Mouse (Mus musculus): ENCODE data around the gene Mdc1. TPM values are rescaled to one million over a fixed set of nuclear protein-coding genes. Genes with fewer than 3 reads are reported as not detected.

Mdc1 gene
- polyA plus RNA-seq, 1 experiment from 2014 or later, result 20.6 TPM

- peaks cover 11% of the 10 kb centered on the region; the same call in 1 of the 2 replicates for H3K4me1 ChIP-seq (replicated peaks; ENCODE audit: control insufficient read depth, insufficient read depth, low read length)
- no peak overlapping the region for H3K4me2 ChIP-seq (ENCODE audit: low read depth, low read length)
- H3K27me3 ChIP-seq (ENCODE audit: control insufficient read depth, insufficient read depth, low read depth, low read length), result no peaks in the 10 kb centered on the region
- H3K9me3 ChIP-seq (ENCODE audit: control insufficient read depth, low read length), result no peaks in the 10 kb centered on the region
- no peak overlapping the region for H3K4me3 ChIP-seq (ENCODE audit: low read length)
- no peak overlapping the region for H3K27ac ChIP-seq (ENCODE audit: low read length)
- 93% methylated on average over 17 of the region's 17 CpGs for WGBS
- no peak for ATAC-seq (ENCODE audit: low read depth)
- H3K9ac ChIP-seq (ENCODE audit: low read length), result no peak overlapping the region
- peaks cover 45% of the 10 kb centered on the region for H3K36me3 ChIP-seq (ENCODE audit: control insufficient read depth, insufficient read depth, low read length)
Measured at GRCm38 (mm10) chr17:35882924-35883323, 41.6 kb downstream of the Mdc1 start.

DNA sequence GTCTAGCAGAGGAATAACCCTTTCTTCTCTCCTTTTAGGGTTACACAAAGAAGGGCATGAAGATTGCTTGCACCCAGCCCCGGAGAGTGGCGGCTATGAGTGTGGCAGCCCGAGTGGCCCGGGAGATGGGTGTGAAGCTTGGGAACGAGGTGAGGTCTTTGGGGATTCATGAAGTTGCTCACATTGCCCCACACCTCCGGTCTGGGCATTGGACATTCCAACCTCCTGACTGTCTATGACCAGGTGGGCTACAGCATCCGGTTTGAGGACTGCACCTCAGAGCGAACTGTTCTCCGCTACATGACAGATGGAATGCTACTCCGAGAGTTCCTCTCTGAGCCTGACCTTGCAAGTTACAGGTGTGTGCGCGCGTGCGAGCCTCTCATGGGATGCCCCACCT is 42.5 kb downstream of the Mdc1 start:
- no peak for ATAC-seq (ENCODE audit: low read depth)
- Histone ChIP-seq H3K4me2 (ENCODE audit: low read depth, low read length) (no peak overlapping the region), H3K4me3 (ENCODE audit: low read length) (no peak overlapping the region), H3K36me3 (ENCODE audit: control insufficient read depth, insufficient read depth, low read length) (peaks cover 54% of the 10 kb centered on the region), H3K27me3 (ENCODE audit: control insufficient read depth, insufficient read depth, low read depth, low read length) (no peaks in the 10 kb centered on the region), H3K9me3 (ENCODE audit: control insufficient read depth, low read length) (no peaks in the 10 kb centered on the region), H3K4me1 (replicated peaks; ENCODE audit: control insufficient read depth, insufficient read depth, low read length) (peaks cover 11% of the 10 kb centered on the region; the same call in 1 of the 2 replicates), H3K27ac (ENCODE audit: low read length) (no peak overlapping the region), H3K9ac (ENCODE audit: low read length) (no peak overlapping the region)
- WGBS, result 96% methylated on average over 14 of the region's 14 CpGs

GRCm38 (mm10) chr17:35887725-35888124 is 46.4 kb downstream of the Mdc1 start:
- ATAC-seq (ENCODE audit: low read depth), result no peak
- Histone ChIP-seq H3K9me3 (ENCODE audit: control insufficient read depth, low read length) (no peaks in the 10 kb centered on the region), H3K36me3 (ENCODE audit: control insufficient read depth, insufficient read depth, low read length) (peaks cover 75% of the 10 kb centered on the region), H3K4me2 (ENCODE audit: low read depth, low read length) (no peak overlapping the region), H3K27ac (ENCODE audit: low read length) (no peak overlapping the region), H3K27me3 (ENCODE audit: control insufficient read depth, insufficient read depth, low read depth, low read length) (no peaks in the 10 kb centered on the region), H3K4me3 (ENCODE audit: low read length) (no peak overlapping the region), H3K4me1 (replicated peaks; ENCODE audit: control insufficient read depth, insufficient read depth, low read length) (no peaks in the 10 kb centered on the region), H3K9ac (ENCODE audit: low read length) (no peak overlapping the region)
- 77% methylated on average over 10 of the region's 17 CpGs for WGBS

DNA sequence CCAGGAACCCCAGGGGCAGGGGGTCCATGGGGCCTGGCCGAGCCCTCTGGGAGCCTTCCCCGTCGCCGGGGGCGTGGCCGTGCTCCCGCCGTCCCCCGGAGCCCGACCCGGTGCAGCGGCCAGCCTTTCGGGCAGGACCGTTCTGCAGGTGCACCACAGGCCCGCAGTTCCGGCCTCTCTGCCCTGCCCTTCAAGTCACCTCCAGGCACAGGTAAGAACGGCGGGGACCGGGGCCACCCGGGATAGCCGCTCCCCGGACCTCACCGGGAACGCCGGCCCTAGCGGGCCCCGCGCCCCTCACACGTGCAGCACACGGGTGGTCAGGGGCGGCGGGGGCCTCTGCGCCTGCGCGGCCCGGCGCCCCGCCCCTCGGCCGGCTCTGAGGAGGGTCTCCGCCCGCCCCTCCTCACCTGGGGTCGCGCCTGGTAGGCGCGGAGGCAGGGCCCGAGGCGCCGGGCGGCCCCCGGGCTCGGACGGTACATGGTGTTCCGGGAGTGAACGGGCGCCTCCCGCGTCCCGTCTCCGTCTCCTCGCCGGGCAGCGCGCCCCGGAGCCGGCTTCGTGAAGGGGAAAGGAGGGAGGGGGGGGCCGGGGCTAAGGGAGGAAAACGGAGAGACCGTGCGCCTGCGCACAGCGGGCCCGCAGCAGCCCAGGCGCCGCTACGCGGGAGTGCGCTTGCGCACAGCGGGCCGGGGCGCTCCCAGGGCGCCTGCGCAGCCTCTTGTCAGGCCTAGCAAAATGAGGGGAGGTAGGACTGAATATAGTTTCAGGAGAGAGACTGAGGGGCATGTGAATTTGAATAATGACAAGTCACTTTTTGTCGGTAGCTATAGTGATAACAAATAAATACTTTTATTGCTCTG is 55.7 kb downstream of the Mdc1 start, which contains the start of gene 2310061I04Rik:
Gene 2310061I04Rik, minus strand, starts transcription at position 651 of the 863 bp plus-strand sequence.
- H3K36me3 ChIP-seq (ENCODE audit: control insufficient read depth, insufficient read depth, low read length), result peaks cover 15% of the 10 kb centered on the region
- H3K4me3 ChIP-seq (ENCODE audit: low read length), result peak within 1 kb of the TSS; percentile 87
- H3K4me2 ChIP-seq (ENCODE audit: low read depth, low read length), result peak within 1 kb of the TSS; percentile 98
- peak within 1 kb of the TSS; percentile 80 for H3K9ac ChIP-seq (ENCODE audit: low read length)
- no peaks in the 10 kb centered on the region for H3K27me3 ChIP-seq (ENCODE audit: control insufficient read depth, insufficient read depth, low read depth, low read length)
- no peaks in the 10 kb centered on the region for H3K9me3 ChIP-seq (ENCODE audit: control insufficient read depth, low read length)
- peaks cover 6% of the 10 kb centered on the region; the same call in 1 of the 2 replicates for H3K4me1 ChIP-seq (replicated peaks; ENCODE audit: control insufficient read depth, insufficient read depth, low read length)
- peak; percentile 95 for ATAC-seq (ENCODE audit: low read depth)
- H3K27ac ChIP-seq (ENCODE audit: low read length), result peak within 1 kb of the TSS; percentile 83
- 1% methylated on average over 61 of the region's 86 CpGs for WGBS

- 39% methylated on average over 23 of the region's 23 CpGs for WGBS
- H3K36me3 ChIP-seq (ENCODE audit: control insufficient read depth, insufficient read depth, low read length), result peaks cover 9% of the 10 kb centered on the region
Measured at GRCm38 (mm10) chr17:35897644-35898573, 56.6 kb downstream of the Mdc1 start.

GRCm38 (mm10) chr17:35900636-35901035 is 59.3 kb downstream of the Mdc1 start:
- Histone ChIP-seq H3K27ac (ENCODE audit: low read length) (no peak overlapping the region), H3K4me3 (ENCODE audit: low read length) (no peak overlapping the region), H3K9me3 (ENCODE audit: control insufficient read depth, low read length) (no peaks in the 10 kb centered on the region), H3K4me2 (ENCODE audit: low read depth, low read length) (no peak overlapping the region), H3K4me1 (replicated peaks; ENCODE audit: control insufficient read depth, insufficient read depth, low read length) (peaks cover 10% of the 10 kb centered on the region), H3K27me3 (ENCODE audit: control insufficient read depth, insufficient read depth, low read depth, low read length) (no peaks in the 10 kb centered on the region), H3K36me3 (ENCODE audit: control insufficient read depth, insufficient read depth, low read length) (peaks cover 8% of the 10 kb centered on the region; the same call in 1 of the 2 replicates), H3K9ac (ENCODE audit: low read length) (no peak overlapping the region)
- 86% methylated on average over 3 of the region's 3 CpGs for WGBS
- ATAC-seq (ENCODE audit: low read depth), result no peak

More at GRCm38 (mm10) chr17:35897644-35898573, 56.6 kb downstream of the Mdc1 start:
- Histone ChIP-seq H3K4me1 (replicated peaks; ENCODE audit: control insufficient read depth, insufficient read depth, low read length) (peaks cover 6% of the 10 kb centered on the region; the same call in 1 of the 2 replicates), H3K27ac (ENCODE audit: low read length) (no peak overlapping the region), H3K9ac (ENCODE audit: low read length) (peak overlapping the region; percentile 80), H3K27me3 (ENCODE audit: control insufficient read depth, insufficient read depth, low read depth, low read length) (no peaks in the 10 kb centered on the region), H3K4me3 (ENCODE audit: low read length) (peak overlapping the region; percentile 87), H3K4me2 (ENCODE audit: low read depth, low read length) (peak overlapping the region; percentile 98), H3K9me3 (ENCODE audit: control insufficient read depth, low read length) (no peaks in the 10 kb centered on the region)
- peak; percentile 34 for ATAC-seq (ENCODE audit: low read depth)

DNA sequence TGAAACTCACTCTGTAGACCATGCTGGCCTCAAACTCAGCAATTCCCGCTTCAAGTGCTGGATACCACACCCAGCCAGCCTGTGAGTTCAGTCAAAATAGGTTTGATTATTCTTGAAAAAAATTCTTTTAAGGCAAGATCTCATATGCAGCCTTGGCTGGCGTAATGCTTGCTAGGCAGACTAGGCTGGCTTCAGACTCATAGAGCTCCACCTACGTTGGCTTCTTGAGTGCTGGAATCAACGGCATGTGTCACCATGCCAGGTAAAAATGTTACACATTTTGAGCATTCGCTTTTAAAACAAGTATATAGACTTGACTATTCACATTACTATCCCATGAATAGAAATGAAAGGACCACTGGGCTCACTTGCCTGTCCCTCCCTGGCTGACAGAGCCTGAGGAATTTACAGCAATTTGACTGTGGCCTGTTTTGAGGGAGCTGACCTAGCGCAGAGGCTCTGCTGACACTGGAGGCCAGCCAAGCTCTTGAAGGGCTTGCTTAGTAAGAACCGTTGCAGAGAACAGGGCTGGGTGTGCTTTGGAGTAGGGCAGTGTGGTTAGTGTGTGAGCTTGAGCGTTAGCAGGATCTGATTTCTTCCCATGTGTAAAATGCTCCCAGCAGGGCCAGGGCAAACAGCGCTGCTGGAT is 62.2 kb downstream of the Mdc1 start:
- H3K36me3 ChIP-seq (ENCODE audit: control insufficient read depth, insufficient read depth, low read length), result peaks cover 16% of the 10 kb centered on the region
- H3K4me2 ChIP-seq (ENCODE audit: low read depth, low read length), result no peak overlapping the region
- H3K4me1 ChIP-seq (replicated peaks; ENCODE audit: control insufficient read depth, insufficient read depth, low read length), result peaks cover 5% of the 10 kb centered on the region
- H3K9ac ChIP-seq (ENCODE audit: low read length), result no peak overlapping the region
- WGBS, result 79% methylated on average over 9 of the region's 9 CpGs
- H3K9me3 ChIP-seq (ENCODE audit: control insufficient read depth, low read length), result no peaks in the 10 kb centered on the region
- no peaks in the 10 kb centered on the region for H3K27me3 ChIP-seq (ENCODE audit: control insufficient read depth, insufficient read depth, low read depth, low read length)
- H3K27ac ChIP-seq (ENCODE audit: low read length), result peak overlapping the region; percentile 45
- no peak overlapping the region for H3K4me3 ChIP-seq (ENCODE audit: low read length)
- ATAC-seq (ENCODE audit: low read depth), result peak; percentile 65

DNA sequence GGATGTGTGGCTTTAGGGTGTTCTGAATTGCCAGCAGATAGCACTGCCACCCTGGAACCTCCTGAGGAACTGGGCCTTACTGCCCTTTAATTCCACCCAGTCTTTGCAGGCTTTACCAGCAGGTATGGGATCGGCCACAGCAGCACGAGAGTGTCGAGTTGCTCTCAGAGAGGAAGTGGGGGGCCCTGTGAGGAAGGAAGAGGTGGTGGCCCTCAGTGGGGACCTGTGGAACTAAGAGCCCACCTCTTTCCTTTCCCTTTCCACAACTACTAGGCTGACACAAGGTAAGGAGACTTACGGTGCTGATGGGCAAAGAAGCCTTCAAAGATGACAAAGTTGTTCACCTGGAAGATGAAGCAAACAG is 62.7 kb downstream of the Mdc1 start:
- Histone ChIP-seq H3K4me2 (ENCODE audit: low read depth, low read length) (no peak overlapping the region), H3K9ac (ENCODE audit: low read length) (no peak overlapping the region), H3K4me3 (ENCODE audit: low read length) (no peak overlapping the region), H3K9me3 (ENCODE audit: control insufficient read depth, low read length) (no peaks in the 10 kb centered on the region), H3K27me3 (ENCODE audit: control insufficient read depth, insufficient read depth, low read depth, low read length) (no peaks in the 10 kb centered on the region), H3K36me3 (ENCODE audit: control insufficient read depth, insufficient read depth, low read length) (peaks cover 16% of the 10 kb centered on the region), H3K27ac (ENCODE audit: low read length) (peak overlapping the region; percentile 45; the same call in 1 of the 2 replicates), H3K4me1 (replicated peaks; ENCODE audit: control insufficient read depth, insufficient read depth, low read length) (peaks cover 10% of the 10 kb centered on the region)
- WGBS, result 68% methylated on average over 4 of the region's 4 CpGs
- no peak for ATAC-seq (ENCODE audit: low read depth)
